Mouse (Mus musculus) lung, embryonic 16.5 days (tissue): ENCODE results near the gene Krba1. TPM values are rescaled to one million over a fixed set of nuclear protein-coding genes. Genes with fewer than 3 reads are reported as not detected.

Source experiments
- ATAC-seq: fragments of 200-750 bp; cut with Nextera tagmentation; 2 replicates; pipeline ENCODE4 v1.8.0; 2017; ENCODE audit warnings: low read depth, mild to moderate bottlenecking, moderate library complexity
- H3K27ac ChIP-seq: fragments of 300-500 bp; sonication (generic); 2 replicates; pipeline ENCODE4 v1.5.1; 2014; ENCODE audit warnings: mild to moderate bottlenecking, control low read depth, low read length
- H3K27me3 ChIP-seq: fragments of 300-500 bp; sonication (generic); 2 replicates; pipeline ENCODE4 v1.6.1; 2014; ENCODE audit warnings: low read depth, low read length, mixed read lengths; ENCODE audit not compliant: control insufficient read depth, insufficient read depth
- H3K36me3 ChIP-seq: fragments of 300-500 bp; sonication (generic); 2 replicates; pipeline ENCODE4 v1.6.1; 2014; ENCODE audit warnings: low read length; ENCODE audit not compliant: control insufficient read depth, insufficient read depth
- H3K4me1 ChIP-seq: fragments of 300-500 bp; sonication (generic); replicated peaks from 2 replicates; pipeline ENCODE4 v1.6.1; 2014; ENCODE audit warnings: low read length, mixed read lengths; ENCODE audit not compliant: control insufficient read depth, insufficient read depth
- H3K4me2 ChIP-seq: fragments of 300-500 bp; sonication (generic); 2 replicates; pipeline ENCODE4 v1.6.1; 2014; ENCODE audit warnings: low read depth, low read length, control low read depth
- H3K4me3 ChIP-seq: fragments of 300-500 bp; sonication (generic); 2 replicates; pipeline ENCODE4 v1.5.1; 2014; ENCODE audit warnings: mild to moderate bottlenecking, low read length, control low read depth
- H3K9ac ChIP-seq: fragments of 300-500 bp; sonication (generic); 2 replicates; pipeline ENCODE4 v1.6.1; 2014; ENCODE audit warnings: low read length, control low read depth
- H3K9me3 ChIP-seq: fragments of 300-500 bp; sonication (generic); 2 replicates; pipeline ENCODE4 v1.6.1; 2016; ENCODE audit warnings: low read length; ENCODE audit not compliant: control insufficient read depth
- WGBS: fragments of 180-500 bp; shearing (Covaris S2); extraction: QIAGEN DNeasy Blood & Tissue Kit; methylation state at CpG from one replicate; pipeline ENCODE4 v1.1.7; 2014; 5-methylcytosine and 5-hydroxymethylcytosine counted together
- polyA plus RNA-seq: library from polyadenylated mRNA; unstranded; fragments of >200 nt; fragmentation: Nextera tagmentation; extraction: Ambion mirVana; gene quantifications from 2 replicates; pipeline ENCODE4 v1.2.1, GENCODE M21; 2015

Gene Krba1
- polyA plus RNA-seq, 1 experiment from 2014 or later, result 20.4 TPM

GRCm38 (mm10) chr6:48404071-48404470 lies 8.7 kb downstream of the Krba1 start:
- H3K9ac ChIP-seq, result no peak overlapping the region
- H3K9me3 ChIP-seq, result no peaks in the 10 kb centered on the region
- WGBS, result 88% methylated on average over 5 of the region's 5 CpGs
- ATAC-seq, result no peak
- H3K27me3 ChIP-seq, result no peaks in the 10 kb centered on the region
- H3K36me3 ChIP-seq, result peaks cover 29% of the 10 kb centered on the region
- no peak overlapping the region for H3K4me3 ChIP-seq
- no peaks in the 10 kb centered on the region for H3K4me1 ChIP-seq
- H3K4me2 ChIP-seq, result no peak overlapping the region
- no peak overlapping the region for H3K27ac ChIP-seq

GRCm38 (mm10) chr6:48409726-48410343 lies 14.4 kb downstream of the Krba1 start:
- Histone ChIP-seq H3K9me3 (no peaks in the 10 kb centered on the region), H3K27ac (no peak overlapping the region), H3K4me3 (no peak overlapping the region), H3K4me2 (no peak overlapping the region), H3K27me3 (no peaks in the 10 kb centered on the region), H3K9ac (no peak overlapping the region), H3K36me3 (peaks cover 61% of the 10 kb centered on the region), H3K4me1 (no peaks in the 10 kb centered on the region)
- ATAC-seq, result no peak
- WGBS, result 90% methylated on average over 4 of the region's 4 CpGs

GRCm38 (mm10) chr6:48410551-48410950 lies 15.2 kb downstream of the Krba1 start:
- Histone ChIP-seq H3K27me3 (no peaks in the 10 kb centered on the region), H3K4me1 (no peaks in the 10 kb centered on the region), H3K36me3 (peaks cover 57% of the 10 kb centered on the region), H3K4me2 (no peak overlapping the region), H3K9ac (no peak overlapping the region), H3K27ac (no peak overlapping the region), H3K4me3 (no peak overlapping the region), H3K9me3 (no peaks in the 10 kb centered on the region)
- no peak for ATAC-seq
- 87% methylated on average over 3 of the region's 3 CpGs for WGBS

- Histone ChIP-seq H3K4me2 (no peak overlapping the region), H3K9me3 (no peaks in the 10 kb centered on the region), H3K27me3 (no peaks in the 10 kb centered on the region), H3K4me1 (no peaks in the 10 kb centered on the region), H3K4me3 (no peak overlapping the region), H3K27ac (no peak overlapping the region), H3K36me3 (peaks cover 56% of the 10 kb centered on the region), H3K9ac (no peak overlapping the region)
- WGBS, result 92% methylated on average over 6 of the region's 6 CpGs
- ATAC-seq, result no peak
These were observed 16.1 kb downstream of the Krba1 start for GRCm38 (mm10) chr6:48411193-48412092.

- no peak overlapping the region for H3K4me2 ChIP-seq
- 83% methylated on average over 4 of the region's 4 CpGs for WGBS
- H3K27ac ChIP-seq, result no peak overlapping the region
- no peaks in the 10 kb centered on the region for H3K4me1 ChIP-seq
- no peaks in the 10 kb centered on the region for H3K9me3 ChIP-seq
- no peaks in the 10 kb centered on the region for H3K27me3 ChIP-seq
- no peak overlapping the region for H3K9ac ChIP-seq
- no peak for ATAC-seq
- H3K36me3 ChIP-seq, result peaks cover 59% of the 10 kb centered on the region
- H3K4me3 ChIP-seq, result no peak overlapping the region
These were observed 16.8 kb downstream of the Krba1 start for GRCm38 (mm10) chr6:48412147-48412546.

GRCm38 (mm10) chr6:48412662-48413061 lies 17.3 kb downstream of the Krba1 start:
- no peaks in the 10 kb centered on the region for H3K27me3 ChIP-seq
- 80% methylated on average over 3 of the region's 3 CpGs for WGBS
- peaks cover 59% of the 10 kb centered on the region for H3K36me3 ChIP-seq

GRCm38 (mm10) chr6:48413081-48413480 lies 17.7 kb downstream of the Krba1 start:
- Histone ChIP-seq H3K27ac (no peak overlapping the region), H3K9ac (no peak overlapping the region), H3K27me3 (no peaks in the 10 kb centered on the region), H3K36me3 (peaks cover 57% of the 10 kb centered on the region), H3K4me2 (no peak overlapping the region), H3K9me3 (no peaks in the 10 kb centered on the region), H3K4me3 (no peak overlapping the region), H3K4me1 (no peaks in the 10 kb centered on the region)
- ATAC-seq, result no peak
- 80% methylated on average over 10 of the region's 10 CpGs for WGBS

More at GRCm38 (mm10) chr6:48412662-48413061, 17.3 kb downstream of the Krba1 start:
- ATAC-seq, result no peak
- no peaks in the 10 kb centered on the region for H3K9me3 ChIP-seq
- no peaks in the 10 kb centered on the region for H3K4me1 ChIP-seq
- H3K9ac ChIP-seq, result no peak overlapping the region
- no peak overlapping the region for H3K27ac ChIP-seq
- no peak overlapping the region for H3K4me3 ChIP-seq
- no peak overlapping the region for H3K4me2 ChIP-seq

- Histone ChIP-seq H3K27ac (no peak overlapping the region), H3K9ac (no peak overlapping the region), H3K4me1 (no peaks in the 10 kb centered on the region), H3K4me2 (no peak overlapping the region), H3K4me3 (no peak overlapping the region), H3K27me3 (no peaks in the 10 kb centered on the region), H3K9me3 (no peaks in the 10 kb centered on the region), H3K36me3 (peaks cover 44% of the 10 kb centered on the region)
- no peak for ATAC-seq
- 93% methylated on average over 1 of the region's 1 CpGs for WGBS
These were observed 19.5 kb downstream of the Krba1 start for GRCm38 (mm10) chr6:48414886-48415285.

- Histone ChIP-seq H3K27ac (no peak overlapping the region), H3K9me3 (no peaks in the 10 kb centered on the region), H3K27me3 (no peaks in the 10 kb centered on the region), H3K36me3 (peaks cover 37% of the 10 kb centered on the region), H3K4me1 (0 out of 2 replicates have a peak, but pooled peaks cover under 1% of the 10 kb centered on the region), H3K9ac (no peak overlapping the region), H3K4me2 (no peak overlapping the region), H3K4me3 (no peak overlapping the region)
- WGBS, result 90% methylated on average over 7 of the region's 7 CpGs
- no peak for ATAC-seq
These were observed 20.2 kb downstream of the Krba1 start for GRCm38 (mm10) chr6:48415636-48416035.
